In the genomic region with DNA sequence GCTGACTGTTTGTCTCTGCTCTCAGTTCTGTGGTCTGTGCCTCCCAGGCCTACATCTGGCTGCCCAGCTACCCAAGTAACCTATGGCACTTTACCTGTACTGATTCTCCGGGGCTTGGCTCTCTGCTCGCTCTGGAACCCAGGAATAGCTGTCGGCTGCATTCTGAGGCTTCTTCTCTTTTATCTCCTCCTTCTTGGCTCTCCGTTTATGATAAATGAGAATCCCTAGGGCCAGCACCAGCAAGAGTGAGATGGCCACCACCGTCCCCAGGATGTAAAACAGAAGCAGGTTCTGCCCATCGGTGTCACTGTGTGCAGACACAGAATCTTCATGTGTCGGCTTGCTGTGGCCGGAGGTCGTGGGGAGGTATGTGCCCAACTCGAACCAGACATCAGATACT, we compare ENCODE assay signal across 13 mouse cellular contexts. TPM values are rescaled to one million over a fixed set of nuclear protein-coding genes. Genes with fewer than 3 reads are reported as not detected.
A peak's percentile ranks its signal among the peaks of the same experiment; 100 is the strongest.
DNase-seq lines count a peak whose midpoint lies in the region; ATAC-seq and TF ChIP-seq lines count a peak whose summit lies in the region.
"Had no signal": no experiment of that assay in that cellular context is flagged by ENCODE, and none has a peak within 500 bp of the region (broad histone marks: within the 10 kb centered on the region; RNA-seq: fewer than 3 reads in every experiment).

No protein-coding gene starts in this region.

- no peak for DNase-seq in kidney, adult 11 months
- DNase-seq in B cell, adult 2 months = peak; percentile 19 to 25
- DNase-seq in urinary bladder, adult 18-20 months (ENCODE audit: low spot score in 2 of 2) = no peak
- no peak for DNase-seq in urinary bladder, postnatal 14 days (ENCODE audit: low spot score)
- no peak for DNase-seq in cerebellum, adult 8-10 months
- DNase-seq: adrenal gland, adult 8-10 months; cerebellum, postnatal 36 days had no signal

- WGBS in kidney, embryonic 15.5 days = 79% methylated on average over 10 of the region's 10 CpGs
- 84% methylated on average over 10 of the region's 10 CpGs for WGBS in limb, embryonic 12.5 days

- peak overlapping the region; percentile 60; the same call in 1 of the 2 replicates for H3K27ac ChIP-seq in kidney, embryonic 15.5 days
- H3K27ac ChIP-seq in bone marrow macrophage, adult 2 months (ENCODE audit: insufficient read depth, low read depth, low read length) = peak overlapping the region; percentile 92
- no peak overlapping the region for H3K27ac ChIP-seq in limb, embryonic 12.5 days
- H3K27ac ChIP-seq: liver, embryonic 14.5 days had no signal

- peak overlapping the region; percentile 36 for H3K4me3 ChIP-seq in kidney, embryonic 15.5 days (replicated peaks)
- peak overlapping the region; percentile 86 for H3K4me3 ChIP-seq in bone marrow macrophage, adult 2 months (ENCODE audit: insufficient read depth, low read length)
- H3K4me3 ChIP-seq in limb, embryonic 12.5 days (replicated peaks) = 0 out of 2 replicates have a peak overlapping the region, but pooled peaks have one; percentile 3

- TF ChIP-seq POLR2A in bone marrow macrophage, adult 2 months (IDR thresholded peaks at IDR 0.05; ENCODE audit: borderline replicate concordance, low read depth, low read length) = no peak

- H3K4me2 ChIP-seq in kidney, embryonic 15.5 days = peak overlapping the region; percentile 34
- no peak overlapping the region for H3K4me2 ChIP-seq in limb, embryonic 12.5 days

- H3K36me3 ChIP-seq in kidney, embryonic 15.5 days = no peaks in the 10 kb centered on the region
- no peaks in the 10 kb centered on the region for H3K36me3 ChIP-seq in limb, embryonic 12.5 days
- H3K36me3 ChIP-seq: G1E had no signal

- H3K4me1 ChIP-seq in kidney, embryonic 15.5 days = peaks cover 8% of the 10 kb centered on the region
- peaks cover 47% of the 10 kb centered on the region for H3K4me1 ChIP-seq in bone marrow macrophage, adult 2 months (ENCODE audit: control insufficient read depth, insufficient read depth, low read length)
- no peaks in the 10 kb centered on the region for H3K4me1 ChIP-seq in limb, embryonic 12.5 days (replicated peaks)

- H3K9me3 ChIP-seq in kidney, embryonic 15.5 days (replicated peaks) = no peaks in the 10 kb centered on the region
- H3K9me3 ChIP-seq in limb, embryonic 12.5 days = no peaks in the 10 kb centered on the region

- ATAC-seq in kidney, embryonic 15.5 days (replicated peaks; ENCODE audit: low FRiP score) = no peak
- ATAC-seq in limb, embryonic 12.5 days (ENCODE audit: insufficient number of reproducible peaks, insufficient read depth, low FRiP score, low TSS enrichment, low read depth) = no peak
- ATAC-seq: forebrain, embryonic 16.5 days had no signal

- H3K9ac ChIP-seq in kidney, embryonic 15.5 days = no peak overlapping the region
- H3K9ac ChIP-seq in limb, embryonic 12.5 days (replicated peaks) = no peak overlapping the region
- H3K9ac ChIP-seq: liver, embryonic 14.5 days had no signal

- TF ChIP-seq CTCF in bone marrow macrophage, adult 2 months (IDR thresholded peaks at IDR 0.05; ENCODE audit: low read depth, low read length) = no peak

- no peaks in the 10 kb centered on the region for H3K27me3 ChIP-seq in kidney, embryonic 15.5 days
- H3K27me3 ChIP-seq in limb, embryonic 12.5 days = peaks cover 5% of the 10 kb centered on the region; the same call in 1 of the 2 replicates

RNA-seq across cellular contexts. Expression of gene Cd93, which starts 1.9 kb away (rescaled TPM):
- polyA plus RNA-seq in kidney, embryonic 15.5 days (2015; fragmentation: Nextera tagmentation; extraction: Ambion mirVana) = 16.3 and 17.1 TPM in 2 replicates
- 338 and 370 TPM in 2 replicates for polyA plus RNA-seq in bone marrow macrophage, adult 2 months (2012; ENCODE audit: insufficient read depth, insufficient read length, missing spikeins)
- polyA plus RNA-seq in limb, embryonic 12.5 days (2016; fragmentation: Nextera tagmentation; extraction: Ambion mirVana) = 5.6 and 6.2 TPM in 2 replicates

RNA-seq across cellular contexts. Expression of gene Thbd, which starts 33.4 kb away (rescaled TPM):
- polyA plus RNA-seq in kidney, embryonic 15.5 days (2015; fragmentation: Nextera tagmentation; extraction: Ambion mirVana) = 9.1 and 10.4 TPM in 2 replicates
- polyA plus RNA-seq in bone marrow macrophage, adult 2 months (2012; ENCODE audit: insufficient read depth, insufficient read length, missing spikeins) = 8.2 and 8.3 TPM in 2 replicates
- polyA plus RNA-seq in limb, embryonic 12.5 days (2016; fragmentation: Nextera tagmentation; extraction: Ambion mirVana) = 4.8 and 6.2 TPM in 2 replicates
- polyA plus RNA-seq: G1E had no signal

RNA-seq across cellular contexts. Expression of gene Sstr4, which starts 46.3 kb away (rescaled TPM):
- 0.25 and 0.30 TPM in 2 replicates for polyA plus RNA-seq in kidney, embryonic 15.5 days (2015; fragmentation: Nextera tagmentation; extraction: Ambion mirVana)
- polyA plus RNA-seq in bone marrow macrophage, adult 2 months (2012; ENCODE audit: insufficient read depth, insufficient read length, missing spikeins) = not detected in 2 replicates
- polyA plus RNA-seq in limb, embryonic 12.5 days (2016; fragmentation: Nextera tagmentation; extraction: Ambion mirVana) = 0.99 and 1.4 TPM in 2 replicates
- polyA plus RNA-seq: G1E; liver, embryonic 14.5 days had no signal

Comparison
In these comparisons a context has a peak if more than half of its experiments do, and no peak if none do; other contexts are left out.
1. H3K4me3 ChIP-seq: peak in every context shown above with its lines; median percentile 86 in bone marrow macrophage, adult 2 months; 36 in kidney, embryonic 15.5 days; 3 in limb, embryonic 12.5 days.
2. DNase-seq: peak in B cell, adult 2 months (2 of 2); none in kidney, adult 11 months (single experiment), urinary bladder, adult 18-20 months (0 of 2), urinary bladder, postnatal 14 days (single experiment) and cerebellum, adult 8-10 months (single experiment).
3. RNA of gene Cd93, which starts 1.9 kb away (polyA plus RNA-seq): 338 to 370 TPM in bone marrow macrophage, adult 2 months; 16.3 to 17.1 TPM in kidney, embryonic 15.5 days and 5.6 to 6.2 TPM in limb, embryonic 12.5 days; every median in the first group is over 10 times any median in the second.